Mouse (Mus musculus): ENCODE data around the gene Socs5. TPM values are rescaled to one million over a fixed set of nuclear protein-coding genes. Genes with fewer than 3 reads are reported as not detected.

Socs5 gene
- polyA plus RNA-seq, 1 experiment from 2014 or later = 1.9 TPM

DNA sequence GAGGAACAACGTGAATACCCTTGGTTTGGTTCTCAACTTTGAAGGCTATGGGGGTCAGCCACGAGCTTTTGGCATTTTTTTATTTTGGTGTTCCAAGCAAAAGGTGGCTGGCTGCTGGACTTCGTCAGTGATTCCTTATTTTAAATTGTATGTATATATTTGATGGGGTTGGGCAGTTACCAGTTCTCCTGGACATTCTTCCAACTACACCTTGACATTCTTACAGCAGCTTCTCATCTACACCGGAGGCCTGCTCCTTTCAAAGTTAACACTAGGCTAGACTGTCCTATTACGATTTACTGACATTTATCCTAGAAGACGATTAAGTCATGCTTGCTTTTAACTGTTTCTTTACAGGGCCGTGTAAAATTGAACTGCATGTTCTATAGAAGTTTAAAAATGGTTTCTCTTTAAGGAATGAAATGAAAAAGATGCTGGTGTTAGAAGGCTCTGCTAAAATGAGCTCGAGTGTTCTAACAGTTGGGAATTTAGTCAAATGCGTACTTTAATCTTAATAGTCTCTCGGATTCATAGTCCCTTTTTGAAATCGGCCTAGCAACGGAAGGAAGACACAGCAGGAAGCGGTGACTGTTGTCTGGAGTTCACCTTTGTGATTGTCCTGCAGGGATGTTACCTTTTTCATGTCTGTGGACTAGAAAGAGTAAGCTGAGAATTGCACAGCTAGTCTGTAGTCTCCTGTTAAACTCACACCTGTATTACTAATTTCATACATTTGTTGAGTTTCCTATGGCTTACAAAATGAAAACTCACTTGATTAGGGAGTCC, 1.2 kb downstream of the Socs5 start:
- peaks cover 18% of the 10 kb centered on the region for H3K27me3 ChIP-seq
- no peaks in the 10 kb centered on the region for H3K36me3 ChIP-seq (replicated peaks)
- H3K27ac ChIP-seq (replicated peaks) = no peak overlapping the region
- no peaks in the 10 kb centered on the region for H3K9me3 ChIP-seq (replicated peaks)
- peaks cover 27% of the 10 kb centered on the region for H3K4me1 ChIP-seq (replicated peaks)
- peak overlapping the region; percentile 87 for H3K4me2 ChIP-seq
- 46% methylated on average over 13 of the region's 13 CpGs for WGBS (ENCODE audit: insufficient replicate concordance)
- H3K9ac ChIP-seq = peak overlapping the region; percentile 64; the same call in 1 of the 2 replicates
- ATAC-seq (ENCODE audit: insufficient read depth) = no peak
- peak overlapping the region; percentile 69 for H3K4me3 ChIP-seq (replicated peaks)

- no peak overlapping the region for H3K27ac ChIP-seq (replicated peaks)
- no peak overlapping the region for H3K9ac ChIP-seq
- no peak overlapping the region for H3K4me3 ChIP-seq (replicated peaks)
- H3K27me3 ChIP-seq = peaks cover 18% of the 10 kb centered on the region
- 67% methylated on average over 7 of the region's 7 CpGs for WGBS (ENCODE audit: insufficient replicate concordance)
- H3K9me3 ChIP-seq (replicated peaks) = no peaks in the 10 kb centered on the region
- H3K4me2 ChIP-seq = no peak overlapping the region
- no peaks in the 10 kb centered on the region for H3K36me3 ChIP-seq (replicated peaks)
- peaks cover 27% of the 10 kb centered on the region for H3K4me1 ChIP-seq (replicated peaks)
- no peak for ATAC-seq (ENCODE audit: insufficient read depth)
Observed at GRCm38 (mm10) chr17:87109504-87109903, 2.0 kb downstream of the Socs5 start.

- ATAC-seq (ENCODE audit: insufficient read depth) = 0 out of 2 replicates have a peak, but pooled peaks have one; percentile 28
- no peak overlapping the region for H3K9ac ChIP-seq
- WGBS (ENCODE audit: insufficient replicate concordance) = 56% methylated on average over 5 of the region's 5 CpGs
Observed at GRCm38 (mm10) chr17:87112852-87113592, 5.5 kb downstream of the Socs5 start.

DNA sequence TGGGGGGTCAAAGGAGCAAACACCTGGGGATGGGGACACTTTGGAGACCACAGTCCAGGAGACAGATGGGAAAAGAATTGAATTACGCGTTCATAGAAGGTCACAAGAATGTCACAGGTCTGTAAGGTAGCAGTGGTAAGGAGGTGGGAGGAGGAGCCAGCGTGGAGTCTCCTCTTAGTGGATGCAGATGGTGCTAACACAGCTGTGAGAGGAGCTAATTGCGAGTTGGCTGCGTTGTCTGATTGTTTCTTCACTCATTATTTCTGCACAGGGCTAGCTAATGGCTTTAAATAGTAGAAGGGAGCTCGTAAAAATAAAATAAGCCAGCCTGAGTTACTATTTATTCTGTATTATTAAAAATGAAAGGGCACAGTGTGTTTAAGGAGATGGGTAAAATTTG, 8.1 kb downstream of the Socs5 start:
- Histone ChIP-seq H3K27ac (replicated peaks) (no peak overlapping the region), H3K4me2 (no peak overlapping the region), H3K36me3 (replicated peaks) (no peaks in the 10 kb centered on the region), H3K9me3 (replicated peaks) (no peaks in the 10 kb centered on the region), H3K27me3 (no peaks in the 10 kb centered on the region), H3K4me1 (replicated peaks) (peaks cover 6% of the 10 kb centered on the region; the same call in 1 of the 2 replicates), H3K9ac (no peak overlapping the region), H3K4me3 (replicated peaks) (no peak overlapping the region)
- no peak for ATAC-seq (ENCODE audit: insufficient read depth)
- 58% methylated on average over 6 of the region's 6 CpGs for WGBS (ENCODE audit: insufficient replicate concordance)

More at GRCm38 (mm10) chr17:87112852-87113592, 5.5 kb downstream of the Socs5 start:
- H3K27me3 ChIP-seq = peaks cover 10% of the 10 kb centered on the region
- H3K27ac ChIP-seq (replicated peaks) = no peak overlapping the region
- peaks cover 14% of the 10 kb centered on the region for H3K4me1 ChIP-seq (replicated peaks)
- H3K4me3 ChIP-seq (replicated peaks) = no peak overlapping the region
- no peaks in the 10 kb centered on the region for H3K9me3 ChIP-seq (replicated peaks)
- H3K36me3 ChIP-seq (replicated peaks) = no peaks in the 10 kb centered on the region
- H3K4me2 ChIP-seq = no peak overlapping the region

DNA sequence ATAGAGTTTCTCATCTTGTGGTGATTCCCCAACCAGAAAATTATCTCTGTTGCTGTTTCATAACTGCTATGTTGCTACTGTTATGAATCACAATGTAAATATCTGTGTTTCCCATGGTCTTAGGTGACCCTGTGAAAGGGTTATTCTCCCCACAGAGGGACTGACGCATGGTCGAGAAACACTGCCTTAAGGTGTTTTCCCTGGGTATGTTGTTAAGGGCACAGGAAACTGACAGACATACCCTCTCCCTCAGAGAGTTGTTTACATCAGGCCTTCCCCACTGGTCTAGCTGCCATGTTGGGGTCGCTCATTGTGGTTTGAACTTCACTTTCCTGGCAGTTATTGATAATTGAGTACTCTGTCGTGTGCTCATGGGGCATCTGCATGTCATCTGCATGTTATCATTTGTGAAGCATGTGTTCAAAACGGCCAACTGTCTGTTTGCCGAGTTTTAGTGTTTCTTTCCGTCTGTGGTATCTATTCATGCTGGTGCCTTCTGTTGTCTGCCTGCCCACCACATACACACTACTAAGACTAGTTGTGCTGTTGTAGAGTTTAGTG, 11.6 kb downstream of the Socs5 start:
- no peak overlapping the region for H3K4me3 ChIP-seq (replicated peaks)
- H3K9ac ChIP-seq = no peak overlapping the region
- H3K4me1 ChIP-seq (replicated peaks) = no peaks in the 10 kb centered on the region
- H3K9me3 ChIP-seq (replicated peaks) = no peaks in the 10 kb centered on the region
- H3K4me2 ChIP-seq = no peak overlapping the region
- no peaks in the 10 kb centered on the region for H3K36me3 ChIP-seq (replicated peaks)
- H3K27me3 ChIP-seq = no peaks in the 10 kb centered on the region
- H3K27ac ChIP-seq (replicated peaks) = no peak overlapping the region
- 35% methylated on average over 7 of the region's 7 CpGs for whole genome bisulfite sequencing (ENCODE audit: insufficient replicate concordance)
- no peak for ATAC-seq (ENCODE audit: insufficient read depth)

DNA sequence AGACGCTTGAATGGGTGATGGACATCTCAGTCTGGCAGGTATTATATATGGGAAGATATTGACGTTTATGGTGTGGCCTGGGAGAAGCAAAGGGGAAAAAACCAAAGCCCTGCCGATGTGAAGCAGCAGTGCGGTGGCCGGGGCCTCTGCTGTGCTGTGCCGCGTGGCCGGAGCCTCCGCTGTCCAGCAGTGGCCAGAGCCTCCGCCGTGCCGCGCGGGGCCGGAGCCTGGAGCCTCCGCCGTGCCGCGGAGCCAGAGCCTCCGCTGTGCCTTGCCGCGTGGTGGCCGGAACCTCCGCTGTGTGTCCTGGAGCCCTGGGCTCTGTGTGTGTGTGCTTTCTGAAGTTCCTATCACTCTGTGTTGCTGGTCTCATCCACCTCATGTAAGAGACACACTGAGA, 17.9 kb downstream of the Socs5 start:
- ATAC-seq (ENCODE audit: insufficient read depth) = no peak
- 63% methylated on average over 24 of the region's 24 CpGs for WGBS (ENCODE audit: insufficient replicate concordance)
- Histone ChIP-seq H3K4me1 (replicated peaks) (no peaks in the 10 kb centered on the region), H3K36me3 (replicated peaks) (no peaks in the 10 kb centered on the region), H3K4me3 (replicated peaks) (no peak overlapping the region), H3K27ac (replicated peaks) (no peak overlapping the region), H3K4me2 (peak overlapping the region; percentile 14; the same call in 1 of the 2 replicates), H3K9ac (no peak overlapping the region), H3K27me3 (no peaks in the 10 kb centered on the region), H3K9me3 (replicated peaks) (no peaks in the 10 kb centered on the region)

DNA sequence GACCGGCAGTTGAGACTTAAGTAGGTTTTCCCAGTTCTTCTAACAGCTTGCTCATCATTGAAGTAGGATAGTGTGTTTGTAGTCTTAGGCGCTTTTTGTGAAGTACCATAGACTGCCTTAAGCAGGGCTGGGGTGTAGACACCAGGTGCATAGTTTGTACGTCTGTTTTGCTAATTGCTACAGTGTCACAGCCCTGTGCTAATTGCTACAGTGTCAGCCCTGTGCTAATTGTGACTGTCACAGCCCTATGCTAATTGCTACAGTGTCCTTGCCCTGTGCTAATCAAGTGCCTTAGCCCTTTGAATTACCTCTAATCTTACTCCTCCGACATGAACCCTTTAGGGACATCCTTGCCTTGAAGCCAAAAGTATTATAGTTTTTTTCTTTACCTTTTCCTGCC, 24.8 kb downstream of the Socs5 start:
- no peak overlapping the region for H3K4me3 ChIP-seq (replicated peaks)
- no peaks in the 10 kb centered on the region for H3K9me3 ChIP-seq (replicated peaks)
- no peak overlapping the region for H3K9ac ChIP-seq
- 71% methylated on average over 4 of the region's 4 CpGs for WGBS (ENCODE audit: insufficient replicate concordance)
- no peaks in the 10 kb centered on the region for H3K36me3 ChIP-seq (replicated peaks)
- H3K27me3 ChIP-seq = no peaks in the 10 kb centered on the region
- H3K27ac ChIP-seq (replicated peaks) = no peak overlapping the region
- no peak overlapping the region for H3K4me2 ChIP-seq
- no peak for ATAC-seq (ENCODE audit: insufficient read depth)
- no peaks in the 10 kb centered on the region for H3K4me1 ChIP-seq (replicated peaks)

DNA sequence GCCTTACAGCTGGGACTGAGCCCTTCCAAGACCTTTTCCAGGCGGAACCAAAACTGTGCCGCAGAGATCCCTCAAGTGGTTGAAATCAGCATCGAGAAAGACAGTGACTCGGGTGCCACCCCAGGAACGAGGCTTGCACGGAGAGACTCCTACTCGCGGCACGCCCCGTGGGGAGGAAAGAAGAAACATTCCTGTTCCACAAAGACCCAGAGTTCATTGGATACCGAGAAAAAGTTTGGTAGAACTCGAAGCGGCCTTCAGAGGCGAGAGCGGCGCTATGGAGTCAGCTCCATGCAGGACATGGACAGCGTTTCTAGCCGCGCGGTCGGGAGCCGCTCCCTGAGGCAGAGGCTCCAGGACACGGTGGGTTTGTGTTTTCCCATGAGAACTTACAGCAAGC, 26.3 kb downstream of the Socs5 start:
- Histone ChIP-seq H3K27ac (replicated peaks) (no peak overlapping the region), H3K4me3 (replicated peaks) (no peak overlapping the region), H3K27me3 (no peaks in the 10 kb centered on the region), H3K9ac (no peak overlapping the region), H3K4me1 (replicated peaks) (no peaks in the 10 kb centered on the region), H3K36me3 (replicated peaks) (no peaks in the 10 kb centered on the region), H3K4me2 (no peak overlapping the region), H3K9me3 (replicated peaks) (no peaks in the 10 kb centered on the region)
- ATAC-seq (ENCODE audit: insufficient read depth) = no peak
- 82% methylated on average over 23 of the region's 23 CpGs for WGBS (ENCODE audit: insufficient replicate concordance)

DNA sequence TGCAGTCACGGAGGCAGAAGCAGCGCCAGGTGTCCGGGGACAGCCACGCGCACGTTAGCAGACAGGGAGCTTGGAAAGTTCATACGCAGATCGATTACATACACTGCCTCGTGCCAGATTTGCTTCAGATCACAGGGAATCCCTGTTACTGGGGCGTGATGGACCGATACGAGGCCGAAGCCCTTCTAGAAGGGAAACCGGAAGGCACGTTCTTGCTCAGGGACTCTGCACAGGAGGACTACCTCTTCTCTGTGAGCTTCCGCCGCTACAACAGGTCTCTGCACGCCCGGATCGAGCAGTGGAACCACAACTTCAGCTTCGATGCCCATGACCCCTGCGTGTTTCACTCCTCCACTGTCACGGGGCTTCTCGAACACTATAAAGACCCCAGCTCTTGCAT, 27.2 kb downstream of the Socs5 start:
- Histone ChIP-seq H3K27ac (replicated peaks) (no peak overlapping the region), H3K4me1 (replicated peaks) (no peaks in the 10 kb centered on the region), H3K4me3 (replicated peaks) (no peak overlapping the region), H3K9ac (no peak overlapping the region), H3K9me3 (replicated peaks) (no peaks in the 10 kb centered on the region), H3K36me3 (replicated peaks) (no peaks in the 10 kb centered on the region), H3K27me3 (no peaks in the 10 kb centered on the region), H3K4me2 (no peak overlapping the region)
- 86% methylated on average over 24 of the region's 24 CpGs for WGBS (ENCODE audit: insufficient replicate concordance)
- no peak for ATAC-seq (ENCODE audit: insufficient read depth)

GRCm38 (mm10) chr17:87135741-87136140, 28.3 kb downstream of the Socs5 start:
- Histone ChIP-seq H3K4me1 (replicated peaks) (no peaks in the 10 kb centered on the region), H3K4me2 (no peak overlapping the region), H3K27ac (replicated peaks) (no peak overlapping the region), H3K36me3 (replicated peaks) (no peaks in the 10 kb centered on the region), H3K27me3 (no peaks in the 10 kb centered on the region), H3K9ac (no peak overlapping the region), H3K4me3 (replicated peaks) (no peak overlapping the region), H3K9me3 (replicated peaks) (no peaks in the 10 kb centered on the region)
- 72% methylated on average over 6 of the region's 6 CpGs for WGBS (ENCODE audit: insufficient replicate concordance)
- no peak for ATAC-seq (ENCODE audit: insufficient read depth)

GRCm38 (mm10) chr17:87141188-87141935, 33.9 kb downstream of the Socs5 start:
- H3K27ac ChIP-seq (replicated peaks) = no peak overlapping the region
- H3K27me3 ChIP-seq = no peaks in the 10 kb centered on the region
- H3K4me3 ChIP-seq (replicated peaks) = no peak overlapping the region
- ATAC-seq (ENCODE audit: insufficient read depth) = no peak
- H3K4me2 ChIP-seq = no peak overlapping the region
- no peaks in the 10 kb centered on the region for H3K9me3 ChIP-seq (replicated peaks)
- H3K9ac ChIP-seq = no peak overlapping the region
- 54% methylated on average over 9 of the region's 9 CpGs for WGBS (ENCODE audit: insufficient replicate concordance)
- peaks cover 12% of the 10 kb centered on the region for H3K4me1 ChIP-seq (replicated peaks)
- H3K36me3 ChIP-seq (replicated peaks) = no peaks in the 10 kb centered on the region
